Mouse (Mus musculus) left cerebral cortex, postnatal 10 days (tissue): Measurements from ENCODE around the gene Trarg1. TPM values are rescaled to one million over a fixed set of nuclear protein-coding genes. Genes with fewer than 3 reads are reported as not detected.
A peak's percentile ranks its signal among the peaks of the same experiment; 100 is the strongest.

Experiments used
- DNase-seq, 2 experiments: peaks; one replicate each; pipeline ENCODE4 v3.0.0; 2021 to 2022; ENCODE audit warnings: low spot score in 2 of 2, mixed read lengths in 1 of 2; ENCODE audit errors: extremely low spot score in 1 of 2
- intact Hi-C: fragments of 180-260 bp; cut with DNase I; formaldehyde crosslinking; loops from one replicate; pipeline ENCODE4 v1.15.1; 2025
- total RNA-seq, 2 experiments: library from RNA; stranded (reverse); gene quantifications; 2 replicates each; pipeline ENCODE4 v1.2.3; 2021

Gene Trarg1
- total RNA-seq, 2 experiments from 2014 or later = 0.91 to 1.0 TPM

GRCm38 (mm10) chr11:76739125-76739524, 59.5 kb downstream of the Trarg1 start:
- DNase-seq = peak in 1 of 2 experiments; percentile 39
- intact Hi-C loops = no loop called here

DNA sequence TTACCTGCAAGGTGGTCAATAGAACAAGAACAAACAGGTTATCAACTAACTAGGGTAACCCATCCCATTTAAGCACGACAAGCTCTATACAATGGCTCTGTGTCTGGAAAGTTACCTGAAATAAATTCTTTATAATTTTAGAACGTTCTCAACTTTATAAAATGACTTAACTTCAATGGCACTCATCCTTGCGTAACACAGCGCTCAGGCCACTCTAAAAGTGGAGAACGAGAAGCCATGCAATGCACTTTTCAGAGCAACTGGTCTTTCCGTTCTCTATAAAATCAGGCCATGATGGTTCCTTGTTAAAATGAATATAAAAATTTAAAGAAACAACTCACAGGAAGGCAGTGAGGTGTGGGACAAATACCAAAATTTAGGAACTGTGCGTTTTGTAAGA, 62.9 kb downstream of the Trarg1 start:
- intact Hi-C loops = loop anchor here (5.0 kb wide), 2 partner anchors 65 to 85 kb away; partner anchors contain the start of gene Trarg1
- no peak for DNase-seq

DNA sequence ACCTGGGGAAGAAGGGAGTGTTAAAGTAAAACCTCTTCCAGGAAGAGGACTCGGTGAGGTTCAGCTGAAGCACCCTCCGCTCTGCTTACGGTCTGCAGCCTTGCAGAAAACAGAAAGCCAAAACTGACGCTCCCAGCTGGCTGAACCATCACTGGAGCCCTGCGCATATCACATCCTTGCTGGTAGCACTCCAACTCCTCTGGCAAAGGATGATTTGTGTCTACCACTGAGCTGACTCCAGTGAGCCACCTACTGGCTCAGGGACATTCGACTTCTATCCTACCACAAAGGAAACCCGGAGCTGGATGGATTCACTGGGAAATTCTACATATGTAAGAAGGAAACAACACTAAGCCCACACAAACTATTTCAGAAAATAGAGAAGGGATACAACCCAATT, 64.9 kb downstream of the Trarg1 start:
- peak; percentile 34 to 38 for DNase-seq
- intact Hi-C loops = loop anchor here (5.0 kb wide), 2 partner anchors 67 to 87 kb away; partner anchors contain the start of gene Trarg1

DNA sequence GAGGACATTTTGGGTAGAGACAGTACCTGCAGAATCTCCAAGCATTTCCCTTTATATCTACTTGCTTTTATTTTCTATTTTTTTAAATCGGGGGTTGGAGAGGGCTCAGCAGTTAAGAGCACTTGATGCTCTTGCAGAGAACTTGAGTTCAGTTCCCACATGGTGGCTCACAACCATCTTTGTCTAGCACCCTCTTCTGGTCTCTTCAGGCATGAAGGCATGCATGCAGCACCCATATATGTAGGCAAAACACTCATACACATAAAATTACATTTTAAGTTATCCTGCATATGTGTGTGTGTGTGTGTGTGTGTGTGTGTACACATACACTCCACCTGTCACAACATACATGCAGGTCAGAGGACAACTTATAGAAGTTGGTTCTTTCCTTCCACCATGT, 66.3 kb downstream of the Trarg1 start:
- intact Hi-C loops = no loop called here
- DNase-seq = no peak

Other genes starting within 250 kb of the Trarg1 start
- gene Abr, start 57.5 kb upstream of the Trarg1 start, total RNA-seq = 100 to 1,000 TPM; 322 to 328 TPM
- 1 to 10 TPM; 4.1 to 4.8 TPM for gene Bhlha9, start 7.3 kb upstream of the Trarg1 start, total RNA-seq
- 10 to 100 TPM; 45.6 to 46.0 TPM for gene Gosr1, start 83.8 kb downstream of the Trarg1 start, total RNA-seq
- 10 to 100 TPM; 70.3 to 75.0 TPM for gene Cpd, start 167.2 kb downstream of the Trarg1 start, total RNA-seq
- gene Tmigd1, start 222.4 kb downstream of the Trarg1 start, total RNA-seq = not detected
- 10 to 100 TPM; 89.0 to 90.1 TPM for gene Blmh, start 245.0 kb downstream of the Trarg1 start, total RNA-seq